Mouse (Mus musculus) bone marrow macrophage, adult 2 months (primary cell): ENCODE measurements at regions not wholly inside any gene's neighbourhood (a gene's known extent, or its start where the extent isn't known, plus 50 kb on each side); places are given as distances from the start of the nearest gene placed in this dataset.

ENCODE experiments used
- H3K27ac ChIP-seq: 2 replicates; pipeline ENCODE4 v1.5.1; 2012; ENCODE audit warnings: low read depth, low read length; ENCODE audit not compliant: insufficient read depth
- H3K4me1 ChIP-seq: 2 replicates; pipeline ENCODE4 v1.6.1; 2012; ENCODE audit warnings: low read length; ENCODE audit not compliant: control insufficient read depth, insufficient read depth
- H3K4me3 ChIP-seq: 2 replicates; pipeline ENCODE4 v1.5.1; 2012; ENCODE audit warnings: mild to moderate bottlenecking, low read length, moderate library complexity; ENCODE audit not compliant: insufficient read depth
- CTCF ChIP-seq: IDR thresholded peaks from 2 replicates; pipeline ENCODE4 v1.5.1; 2012; ENCODE audit warnings: low read depth, mild to moderate bottlenecking, low read length, moderate library complexity
- POLR2A ChIP-seq: IDR thresholded peaks from 2 replicates; pipeline ENCODE4 v1.6.1; 2012; ENCODE audit warnings: mild to moderate bottlenecking, low read depth, low read length, borderline replicate concordance

DNA sequence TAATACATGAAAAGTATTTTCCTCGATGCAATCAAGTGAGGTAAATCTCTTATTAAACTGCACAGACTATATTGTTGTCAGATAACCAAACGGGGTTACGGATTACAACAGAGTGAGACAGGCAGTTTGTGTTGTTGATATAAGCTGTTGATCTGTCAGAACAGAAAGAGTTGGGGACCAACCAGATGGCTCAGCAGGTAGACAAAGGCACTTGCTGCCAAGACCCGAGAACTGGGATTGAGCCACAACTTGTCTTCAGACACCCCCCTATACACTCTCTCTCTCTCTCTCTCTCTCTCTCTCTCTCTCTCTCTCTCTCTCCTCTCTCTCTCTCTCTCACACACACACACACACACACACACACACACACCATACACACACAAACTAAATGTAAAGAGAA is 172.7 kb upstream of the Rnf219 start:
- no peaks in the 10 kb centered on the region for H3K4me1 ChIP-seq
- TF ChIP-seq POLR2A (no peak), CTCF (no peak)
- H3K4me3 ChIP-seq = no peak overlapping the region
- H3K27ac ChIP-seq = no peak overlapping the region

- H3K4me3 ChIP-seq = no peak overlapping the region
- H3K27ac ChIP-seq = no peak overlapping the region
- no peaks in the 10 kb centered on the region for H3K4me1 ChIP-seq
- TF ChIP-seq POLR2A (no peak), CTCF (no peak)
Observed at GRCm38 (mm10) chr14:104694174-104694803, 171.8 kb upstream of the Rnf219 start.

GRCm38 (mm10) chr14:104692616-104693015 is 170.2 kb upstream of the Rnf219 start:
- TF ChIP-seq CTCF (no peak), POLR2A (no peak)
- Histone ChIP-seq H3K4me3 (no peak overlapping the region), H3K27ac (no peak overlapping the region), H3K4me1 (no peaks in the 10 kb centered on the region)

DNA sequence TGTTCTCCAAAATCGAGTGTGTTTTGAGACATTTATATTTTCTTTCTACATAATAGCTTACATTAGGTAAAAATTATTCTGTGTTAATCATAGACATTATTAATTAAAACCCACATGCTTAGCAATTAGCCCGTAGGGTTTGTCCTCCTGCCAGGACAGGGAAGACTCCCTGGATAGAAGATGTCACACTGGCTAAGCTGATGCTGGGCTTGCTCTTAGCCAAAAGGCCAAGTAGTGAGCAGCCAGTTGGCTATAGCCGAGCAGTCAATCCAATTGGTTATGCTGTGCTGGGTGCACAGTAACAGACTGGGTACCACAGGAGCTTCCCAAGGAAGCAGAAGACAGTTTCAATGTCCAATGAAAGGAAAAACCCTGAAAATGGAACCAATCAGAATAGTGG is 166.0 kb upstream of the Rnf219 start:
- Histone ChIP-seq H3K4me1 (no peaks in the 10 kb centered on the region), H3K4me3 (no peak overlapping the region)
- TF ChIP-seq CTCF (no peak), POLR2A (no peak)

GRCm38 (mm10) chr14:104676810-104677209 is 154.4 kb upstream of the Rnf219 start:
- TF ChIP-seq CTCF (no peak), POLR2A (no peak)
- Histone ChIP-seq H3K4me1 (no peaks in the 10 kb centered on the region), H3K27ac (no peak overlapping the region), H3K4me3 (no peak overlapping the region)

More for the DNA sequence above, 166.0 kb upstream of the Rnf219 start:
- H3K27ac ChIP-seq = no peak overlapping the region

- H3K4me3 ChIP-seq = no peak overlapping the region
Observed at GRCm38 (mm10) chr14:104661696-104662095, 139.3 kb upstream of the Rnf219 start.

DNA sequence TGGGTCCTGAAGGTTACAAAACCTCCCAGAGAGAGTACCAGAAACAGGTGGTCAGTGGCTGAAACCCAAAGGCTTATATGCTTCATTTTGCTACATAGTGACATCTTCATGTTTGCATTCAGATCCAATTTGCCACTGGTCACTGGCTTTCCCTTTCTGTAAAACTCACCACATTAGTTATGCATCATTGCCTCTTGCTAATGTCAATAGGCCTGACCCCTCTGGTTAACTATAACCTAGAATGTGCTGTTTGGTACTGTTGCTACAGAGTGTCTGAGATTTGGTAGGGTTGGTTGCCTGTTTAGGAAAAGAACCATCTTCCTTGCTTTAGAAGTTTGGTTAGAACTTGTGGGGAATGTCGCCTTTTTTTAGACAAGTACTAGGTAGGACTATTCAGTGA is 136.3 kb upstream of the Rnf219 start:
- H3K27ac ChIP-seq = no peak overlapping the region
- H3K4me1 ChIP-seq = no peaks in the 10 kb centered on the region
- no peak overlapping the region for H3K4me3 ChIP-seq
- no peak for TF ChIP-seq CTCF

More at GRCm38 (mm10) chr14:104661696-104662095, 139.3 kb upstream of the Rnf219 start:
- TF ChIP-seq POLR2A (no peak), CTCF (no peak)
- Histone ChIP-seq H3K27ac (no peak overlapping the region), H3K4me1 (no peaks in the 10 kb centered on the region)

DNA sequence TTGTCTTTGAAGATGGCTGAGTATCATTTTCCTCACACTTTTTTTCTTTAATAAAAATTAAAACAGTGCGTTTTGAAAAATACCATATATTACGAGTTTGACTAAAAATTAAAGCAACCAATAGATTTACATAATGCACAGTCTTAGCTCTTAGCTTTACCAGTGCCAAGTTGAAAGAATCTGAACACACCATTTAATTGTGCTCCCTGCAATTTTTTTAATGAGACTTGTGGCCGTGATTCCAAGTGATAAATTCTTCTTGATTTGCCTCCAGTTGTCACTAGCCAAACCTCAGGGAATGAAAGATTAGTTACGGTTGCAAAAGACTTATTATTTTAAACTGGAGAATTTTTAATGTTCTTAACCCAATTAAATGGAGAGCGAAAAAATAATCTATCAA is 127.5 kb upstream of the Rnf219 start:
- H3K27ac ChIP-seq = no peak overlapping the region
- H3K4me1 ChIP-seq = no peaks in the 10 kb centered on the region
- H3K4me3 ChIP-seq = no peak overlapping the region
- TF ChIP-seq POLR2A (no peak), CTCF (no peak)

- Histone ChIP-seq H3K4me1 (no peaks in the 10 kb centered on the region), H3K4me3 (no peak overlapping the region), H3K27ac (no peak overlapping the region)
- TF ChIP-seq CTCF (no peak), POLR2A (no peak)
Observed at GRCm38 (mm10) chr14:104644626-104645025, 122.2 kb upstream of the Rnf219 start.

DNA sequence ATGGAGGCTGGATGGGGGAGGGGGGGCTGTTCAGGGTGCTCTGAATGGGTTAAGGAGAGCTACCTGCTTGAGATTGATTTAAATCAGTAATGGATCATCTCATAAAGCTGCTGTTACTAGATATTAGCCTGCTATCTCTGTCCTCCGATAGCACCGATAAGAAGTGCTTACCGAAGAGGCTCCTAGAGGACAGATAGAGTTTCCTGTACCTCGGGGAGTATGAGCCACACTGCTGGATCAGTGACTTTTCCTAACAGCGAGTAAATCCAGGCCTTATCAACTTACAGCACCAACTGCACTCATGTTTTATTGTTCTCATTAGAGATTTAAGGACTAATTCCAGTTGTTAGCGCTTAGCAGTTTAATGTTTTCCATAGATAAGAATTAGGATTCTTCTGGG is 120.3 kb upstream of the Rnf219 start:
- H3K27ac ChIP-seq = no peak overlapping the region
- no peak for TF ChIP-seq CTCF
- TF ChIP-seq POLR2A = no peak
- no peaks in the 10 kb centered on the region for H3K4me1 ChIP-seq

DNA sequence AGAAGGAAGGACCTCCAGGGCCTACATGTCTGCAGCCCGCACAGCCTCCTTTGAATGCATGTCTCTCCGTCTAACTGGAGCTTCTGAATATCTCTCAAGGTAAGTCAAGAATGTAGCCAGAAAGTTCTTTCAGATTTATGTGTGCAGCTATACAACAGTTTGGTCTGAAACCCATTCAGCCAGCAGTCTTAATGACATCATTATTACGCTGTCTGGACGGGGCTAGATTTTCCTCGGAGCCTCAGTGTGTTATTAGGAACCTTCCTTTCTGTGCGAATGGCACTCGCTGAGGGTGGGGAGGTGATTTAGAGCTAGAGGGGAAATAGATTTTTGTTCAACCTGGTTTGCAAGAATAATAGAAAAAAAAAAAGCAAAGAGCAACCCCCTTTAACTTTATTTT is 116.9 kb upstream of the Rnf219 start:
- Histone ChIP-seq H3K4me3 (no peak overlapping the region), H3K27ac (no peak overlapping the region), H3K4me1 (no peaks in the 10 kb centered on the region)
- no peak for TF ChIP-seq CTCF
- TF ChIP-seq POLR2A = no peak

More for the DNA sequence above, 120.3 kb upstream of the Rnf219 start:
- no peak overlapping the region for H3K4me3 ChIP-seq
